Mouse (Mus musculus): ENCODE results near the gene Tanc1.
A peak's percentile ranks its signal among the peaks of the same experiment; 100 is the strongest.

Tanc1 gene

DNA sequence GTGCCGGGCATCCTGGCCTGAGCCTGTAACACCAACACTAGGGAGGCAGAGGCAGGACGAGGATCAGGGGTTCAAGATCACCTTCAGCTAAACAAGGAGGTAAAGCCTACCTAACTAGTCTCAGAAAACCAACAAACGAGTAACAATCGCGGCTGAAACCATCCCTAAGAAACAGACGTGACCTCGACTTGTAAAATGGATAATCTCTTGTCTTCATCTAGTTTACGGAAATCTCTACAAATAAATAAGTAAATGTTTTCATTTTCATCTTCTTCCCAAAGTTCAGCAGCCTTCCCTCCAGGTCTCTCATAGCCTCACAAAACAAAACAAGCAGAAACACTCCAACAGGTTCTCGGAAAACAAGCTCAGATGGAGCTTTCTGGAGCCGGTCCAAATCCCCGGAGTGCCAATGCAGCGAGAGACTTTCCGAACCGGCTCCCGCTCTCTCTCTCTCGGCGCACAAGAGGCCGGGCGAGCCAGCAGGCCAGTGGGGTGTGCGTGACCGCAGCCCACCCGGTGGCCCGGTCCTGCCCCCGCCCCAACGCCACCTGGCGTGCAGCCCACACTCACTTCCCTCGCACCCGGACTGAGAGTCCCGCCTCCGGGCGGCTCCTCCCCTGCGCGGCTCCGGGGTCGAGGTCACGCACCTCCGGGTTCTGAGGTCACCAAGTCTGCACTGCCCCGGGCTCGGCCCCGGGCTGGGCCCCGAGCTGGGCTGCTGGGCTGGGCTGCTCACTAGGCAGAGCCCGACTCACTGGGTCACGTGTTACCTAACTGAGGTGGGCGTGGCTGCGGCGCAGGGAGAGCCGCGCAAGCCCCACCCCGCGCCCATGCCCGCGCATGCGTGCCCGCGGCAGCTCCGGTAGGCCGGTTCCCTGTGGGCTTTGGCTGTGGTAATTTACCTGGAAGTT lies 270.2 kb downstream of the Tanc1 start, which contains the start of gene Wdsub1:
Gene Wdsub1 (minus strand): TSS at position 761 of the 911 bp plus-strand sequence.
- DNase-seq (ENCODE audit: low read depth, low spot score) = peak; percentile 86

DNA sequence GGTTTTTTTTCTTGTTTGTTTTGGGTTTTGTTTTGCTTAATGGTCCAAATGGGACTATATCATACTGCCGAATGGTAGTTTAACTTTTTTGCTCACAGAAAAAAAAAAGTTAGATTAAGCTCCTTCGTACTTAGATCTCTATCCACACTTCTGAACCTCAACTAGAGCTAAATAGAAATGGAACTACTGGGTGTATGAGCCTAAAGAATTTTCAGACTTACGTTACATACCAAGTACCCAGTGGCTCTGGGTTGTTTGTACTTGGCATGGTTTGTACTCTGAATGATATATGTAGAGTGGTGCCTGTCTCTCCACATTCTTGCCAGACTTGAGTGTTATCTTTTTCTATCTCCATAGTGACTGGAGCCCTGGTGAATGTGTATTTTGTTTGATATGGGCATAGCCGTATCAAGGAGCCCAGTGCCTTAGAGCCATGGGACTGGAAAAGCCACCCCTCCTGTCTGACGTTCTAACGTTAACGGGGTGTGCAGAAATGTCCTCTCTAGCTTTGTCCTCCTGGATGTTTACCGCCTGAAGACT lies 271.0 kb downstream of the Tanc1 start:
- no peak for DNase-seq (ENCODE audit: low read depth, low spot score)

DNA sequence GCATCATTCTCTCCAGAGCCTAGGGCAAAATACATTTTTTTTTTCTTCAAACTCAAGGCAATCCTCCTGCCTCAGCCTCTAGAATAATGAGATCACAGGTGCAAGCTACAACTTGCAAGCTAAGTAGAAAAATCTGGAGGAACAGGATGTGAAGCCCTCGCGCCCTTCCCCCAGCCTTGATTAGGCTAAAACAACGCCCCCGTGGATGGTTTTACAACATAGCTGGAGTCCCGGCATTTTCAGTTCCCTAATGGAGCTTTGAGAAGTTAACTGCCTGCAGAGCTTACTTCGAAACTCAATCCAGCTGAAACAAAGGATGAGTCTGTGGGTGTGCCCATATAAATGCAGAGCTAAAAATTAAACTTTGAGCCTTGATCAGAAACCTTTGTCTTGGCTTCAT lies 277.9 kb downstream of the Tanc1 start:
- no peak for DNase-seq (ENCODE audit: low read depth, low spot score)

Measured in embryo, embryonic 11.5 days (tissue).